Mouse (Mus musculus) telencephalon, adult 2 months (tissue): Measurements from ENCODE around the gene Tmem69.
A peak's percentile ranks its signal among the peaks of the same experiment; 100 is the strongest.

Experiments
- DNase-seq: peaks from one replicate; pipeline ENCODE4 v3.0.0-alpha.2; 2011; ENCODE audit warnings: low read depth, low spot score

Tmem69 gene

DNA sequence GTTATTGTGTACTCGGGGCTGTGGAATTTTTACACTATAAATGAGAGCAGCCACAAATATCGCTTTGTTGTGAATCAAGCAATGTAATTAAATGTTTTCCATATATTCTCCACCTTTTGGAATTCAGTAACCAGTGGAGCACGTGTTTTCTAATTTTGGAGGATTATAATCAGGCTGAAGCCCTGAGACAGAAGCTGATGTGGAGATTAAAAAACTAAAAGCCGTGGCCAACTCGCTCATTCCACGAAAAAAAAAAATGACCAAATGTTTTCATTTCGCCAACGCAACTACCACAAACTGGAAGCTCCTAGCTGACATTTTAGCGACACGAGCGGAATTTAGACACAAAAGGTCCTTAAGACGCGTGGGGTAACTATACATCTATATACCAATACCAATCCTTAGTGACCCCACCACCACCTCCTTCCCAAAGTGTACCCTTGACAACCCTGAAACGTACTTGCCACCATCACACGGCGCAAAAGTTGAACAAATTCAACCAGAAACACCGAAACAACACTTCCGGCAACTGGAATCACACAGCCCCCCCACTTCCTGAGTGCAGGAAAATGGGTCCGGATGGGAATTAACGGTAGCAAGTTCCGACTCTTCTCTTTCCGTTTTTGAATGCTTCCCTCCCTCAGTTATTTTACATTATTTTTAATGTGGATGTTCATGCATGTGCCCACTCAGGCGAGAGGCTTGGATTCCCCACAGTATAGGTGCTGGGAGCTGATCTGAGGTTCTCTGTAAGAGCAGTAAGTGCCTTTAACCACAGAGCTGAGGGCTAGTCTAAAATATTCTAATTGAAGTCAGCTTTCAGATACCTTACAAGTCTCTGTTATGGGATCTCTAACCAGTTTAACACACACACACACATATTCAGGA lies at the start of gene Tmem69:
TSS of gene Tmem69 (minus strand) at position 524 of the 888 bp plus-strand sequence.
- DNase-seq = peak; percentile 84

DNA sequence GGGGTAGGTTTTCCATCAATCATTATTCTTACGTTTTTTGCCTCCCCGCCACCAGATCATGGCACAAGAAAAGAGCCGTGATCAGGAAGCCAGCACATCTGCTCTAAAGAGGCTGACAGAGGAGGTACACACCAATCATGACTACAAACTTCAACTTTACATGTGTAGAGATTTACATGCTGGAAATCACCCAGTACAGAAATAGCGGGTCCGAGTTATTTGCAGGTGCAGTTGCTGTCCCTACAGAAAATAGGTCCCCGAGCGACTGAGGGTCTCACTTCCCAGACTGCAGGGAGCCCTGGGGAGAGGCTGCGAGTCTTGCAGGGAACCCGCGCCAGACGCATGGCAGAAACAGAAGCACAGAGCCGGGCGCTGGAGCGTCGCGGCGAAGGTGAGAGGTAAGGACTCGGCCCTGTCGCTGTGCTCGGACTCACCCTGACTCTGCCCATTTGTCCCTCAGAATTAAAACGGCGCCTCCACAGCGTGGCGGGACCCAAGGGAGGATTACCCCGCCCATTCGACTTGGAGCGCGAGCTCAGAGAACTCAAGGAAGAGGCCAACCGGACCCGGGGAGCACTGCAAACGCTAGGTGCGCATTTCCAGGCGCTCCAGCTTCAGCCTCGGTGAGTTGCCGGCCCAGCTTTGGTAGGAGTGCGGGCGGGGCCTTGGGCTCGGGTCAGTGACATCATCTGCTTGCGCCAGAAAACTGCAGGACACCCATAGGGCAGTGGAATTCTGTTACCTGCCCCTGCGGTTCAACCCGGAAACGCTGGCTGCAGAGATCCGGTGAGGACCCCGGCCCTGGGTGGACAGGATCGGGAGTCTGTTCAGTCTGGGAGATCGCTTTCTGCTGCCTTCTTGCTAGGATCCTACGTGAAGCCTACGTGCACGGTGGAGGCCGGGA lies 41.5 kb upstream of the Tmem69 start:
- DNase-seq = peak; percentile 93

DNA sequence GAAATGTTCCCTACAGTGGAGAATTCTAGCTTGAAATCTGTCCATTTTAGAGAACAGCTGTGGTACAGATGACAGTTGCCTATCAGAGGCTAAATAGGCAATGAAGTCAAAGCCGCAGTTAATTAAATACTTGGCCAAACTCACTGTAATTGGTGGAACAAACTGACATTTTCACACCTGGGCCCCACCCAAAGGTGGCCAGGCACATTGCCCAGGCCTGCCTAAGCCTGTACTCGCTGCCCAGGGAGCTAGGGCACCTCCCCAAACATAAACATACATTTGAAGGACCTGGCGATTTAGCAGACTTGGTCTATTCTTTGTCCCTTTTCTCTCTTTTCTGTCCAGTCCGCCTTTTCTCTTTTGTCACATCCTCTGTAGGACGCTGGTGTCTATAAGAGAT lies 40.6 kb upstream of the Tmem69 start, which contains the start of gene Ccdc17:
TSS of gene Ccdc17 (plus strand) at position 276 of the 400 bp plus-strand sequence.
- no peak for DNase-seq

DNA sequence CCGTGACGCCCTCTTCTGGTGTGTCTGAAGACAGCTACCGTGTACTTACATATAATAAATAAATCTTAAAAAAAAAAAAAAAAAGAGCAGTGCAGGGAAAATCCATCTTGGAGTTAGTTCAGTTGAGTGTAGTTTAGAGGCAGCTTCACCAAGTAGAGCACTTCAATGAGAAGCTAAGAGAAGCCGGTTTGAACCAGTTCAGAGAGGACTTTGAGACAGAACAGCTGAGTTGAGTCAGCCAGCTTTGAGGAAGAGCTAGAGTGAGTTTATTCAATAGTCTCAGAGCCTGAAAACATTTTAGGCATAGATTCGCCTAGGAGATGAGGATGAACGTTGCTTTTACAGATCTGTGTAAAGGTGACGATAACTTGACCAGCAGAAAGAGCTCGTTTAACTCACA lies 40.1 kb upstream of the Tmem69 start:
- no peak for DNase-seq

DNA sequence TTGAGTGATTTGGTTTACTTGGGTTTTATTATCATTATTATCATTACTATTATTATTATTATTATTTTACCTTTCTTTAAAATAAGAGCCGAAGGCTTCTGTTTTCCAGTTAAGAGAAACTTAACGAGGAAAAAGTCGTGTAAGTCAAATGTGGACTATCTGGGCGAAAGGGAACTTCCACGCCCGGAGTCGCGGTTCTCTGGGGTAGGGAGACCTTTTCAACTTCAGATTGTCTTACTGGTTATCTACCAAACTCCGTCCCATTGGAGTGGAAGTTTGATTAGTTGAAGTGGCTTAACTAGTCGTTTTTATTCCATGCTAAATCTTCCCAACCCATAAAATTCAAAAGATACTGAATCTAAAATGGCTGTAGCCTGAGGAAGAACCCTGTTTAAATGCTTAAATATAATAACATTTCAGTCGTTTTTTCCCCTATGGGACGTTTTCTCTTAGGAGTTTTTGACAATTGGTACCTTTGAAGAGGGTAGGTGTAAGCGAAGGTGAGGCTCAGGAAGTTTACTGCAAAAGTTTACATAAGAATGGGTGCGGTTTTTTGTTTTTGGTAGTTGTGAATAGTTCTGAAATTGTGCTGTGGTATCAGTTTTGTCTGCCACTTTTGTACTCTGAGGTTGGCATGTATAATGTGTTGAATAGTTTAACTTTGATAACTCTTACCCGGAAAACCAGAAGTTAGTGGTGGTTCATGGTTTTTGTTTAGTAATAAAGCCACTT lies 2.6 kb upstream of the Tmem69 start:
- DNase-seq = no peak

DNA sequence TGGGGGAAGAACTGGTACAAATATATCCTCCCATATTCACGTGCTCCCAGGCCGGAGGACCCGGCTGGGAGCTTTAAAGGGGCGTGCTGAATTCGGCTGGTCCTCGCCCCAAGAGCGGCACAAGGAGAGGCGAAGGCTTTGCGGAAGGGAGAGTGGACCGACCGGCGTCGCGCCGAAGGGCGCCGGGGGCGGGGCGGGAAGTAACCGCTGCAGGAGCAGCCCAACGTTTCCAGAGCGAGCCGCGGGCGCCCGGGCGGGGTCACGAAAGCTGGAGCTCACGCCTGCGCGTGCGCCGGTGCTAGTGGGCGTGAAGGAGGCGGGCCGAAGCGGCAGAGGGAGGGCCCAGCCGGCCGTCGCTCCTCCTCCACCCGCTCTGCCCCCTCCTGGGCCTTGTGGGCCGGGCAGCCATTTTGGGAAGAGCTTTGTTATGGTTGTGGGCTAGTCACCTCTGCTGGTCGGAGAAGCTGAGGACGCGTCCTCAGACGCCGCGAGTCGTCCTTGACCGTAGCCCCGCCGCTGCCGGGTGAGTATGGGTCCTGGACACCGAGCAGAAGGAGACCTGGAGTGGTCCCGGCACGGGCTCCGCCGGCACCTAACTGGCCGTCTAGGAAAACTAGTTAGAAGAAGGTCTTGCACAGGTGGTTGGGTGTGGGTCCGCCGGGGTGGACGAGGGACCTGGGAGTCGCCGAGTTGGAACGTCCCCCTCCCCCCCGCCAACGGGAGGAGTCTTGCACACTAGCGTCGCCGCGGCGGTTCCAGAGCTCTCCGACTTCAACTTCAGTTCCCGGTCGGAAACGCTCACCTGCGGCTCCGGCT lies 1.8 kb upstream of the Tmem69 start, which contains the start of gene Gpbp1l1:
TSS of gene Gpbp1l1 (plus strand) at position 353 of the 816 bp plus-strand sequence.
- DNase-seq = peak; percentile 92

DNA sequence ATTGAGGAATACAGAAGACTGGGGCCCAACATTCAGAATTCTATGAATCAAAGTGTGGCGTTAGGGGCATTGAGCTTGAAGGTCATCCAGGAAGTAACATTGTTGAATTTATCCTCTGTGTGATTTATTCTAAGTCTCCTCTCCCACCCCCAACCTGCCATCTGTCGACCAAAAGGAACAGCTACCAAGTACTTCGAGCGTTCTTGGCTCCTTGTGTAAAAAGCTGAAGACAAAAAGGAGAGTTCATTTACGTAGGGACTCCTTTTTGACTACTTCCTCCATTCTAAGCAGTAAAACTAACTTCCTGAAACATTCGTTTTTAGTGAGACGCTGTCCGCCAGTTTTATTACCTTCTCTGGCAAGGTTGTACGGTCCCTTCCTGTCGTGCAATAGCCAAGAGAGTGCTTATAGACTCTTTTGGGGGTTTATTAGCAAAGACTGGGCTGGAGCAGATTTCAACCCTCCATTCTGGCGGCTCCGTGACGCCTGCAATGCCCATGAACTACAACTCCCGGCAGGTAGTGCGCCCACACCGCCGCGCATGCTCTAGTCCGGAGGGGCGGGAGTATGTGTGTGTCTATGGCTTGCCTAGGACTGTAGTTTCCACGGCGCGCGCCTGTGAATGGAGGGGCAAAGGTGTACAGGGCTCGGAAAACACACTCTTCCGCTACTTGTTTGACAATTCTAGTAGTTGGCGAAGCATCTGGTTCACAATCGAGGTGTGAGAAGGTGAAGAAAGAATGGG lies 997 bp upstream of the Tmem69 start:
- peak; percentile 93 for DNase-seq

DNA sequence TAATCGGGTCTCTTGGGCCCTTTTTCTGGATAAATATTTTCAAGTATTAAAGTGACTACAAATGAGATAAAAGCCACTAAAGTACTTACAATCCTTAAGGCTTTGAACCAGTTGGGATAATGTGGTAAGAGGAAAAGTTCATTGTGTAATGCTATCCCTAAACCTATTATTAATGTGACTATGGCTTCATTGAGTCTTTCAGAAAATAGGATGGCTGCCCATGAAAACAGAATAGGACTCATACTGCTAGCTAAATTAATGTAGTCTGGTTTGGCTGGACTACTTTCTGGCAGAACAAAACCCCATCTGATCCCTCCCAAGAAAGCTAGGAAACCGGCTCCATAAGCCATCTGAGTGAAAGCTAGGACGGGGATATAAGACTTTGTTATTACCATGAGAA lies 2.7 kb downstream of the Tmem69 start:
- DNase-seq = no peak

DNA sequence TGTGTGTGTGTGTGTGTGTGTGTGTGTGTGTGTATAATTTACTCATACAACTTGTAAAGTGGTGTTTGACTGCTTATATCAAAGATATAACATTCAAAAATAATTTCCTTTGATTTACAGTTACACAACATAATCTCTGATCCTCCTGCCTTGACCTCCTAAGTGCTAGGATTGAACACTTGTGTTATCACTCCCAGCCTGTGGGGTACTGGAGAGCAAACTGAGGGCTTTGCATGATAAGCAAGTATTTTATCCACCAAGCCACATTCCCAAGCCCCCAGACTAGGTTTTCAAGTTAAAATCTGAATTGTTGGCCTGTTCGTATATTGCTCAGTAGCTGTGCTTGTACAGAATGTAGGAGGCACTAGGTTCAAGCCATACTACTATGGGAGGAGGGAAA lies 5.3 kb downstream of the Tmem69 start:
- no peak for DNase-seq

DNA sequence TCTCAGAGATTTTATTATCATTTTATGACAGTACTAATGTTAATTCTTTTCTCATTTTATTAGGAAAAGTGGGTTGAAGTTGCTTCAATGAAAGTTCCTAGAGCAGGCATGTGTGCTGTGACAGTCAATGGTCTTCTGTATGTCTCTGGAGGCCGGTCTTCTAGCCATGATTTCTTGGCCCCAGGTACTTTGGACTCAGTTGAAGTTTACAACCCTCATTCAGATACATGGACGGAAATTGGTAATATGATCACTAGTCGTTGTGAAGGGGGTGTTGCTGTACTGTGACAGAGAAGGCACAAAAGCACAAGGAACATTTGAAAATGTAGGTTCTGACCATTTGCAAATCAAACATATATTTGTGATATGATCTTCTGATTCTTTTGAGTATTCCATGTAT lies 18.0 kb downstream of the Tmem69 start:
- no peak for DNase-seq

DNA sequence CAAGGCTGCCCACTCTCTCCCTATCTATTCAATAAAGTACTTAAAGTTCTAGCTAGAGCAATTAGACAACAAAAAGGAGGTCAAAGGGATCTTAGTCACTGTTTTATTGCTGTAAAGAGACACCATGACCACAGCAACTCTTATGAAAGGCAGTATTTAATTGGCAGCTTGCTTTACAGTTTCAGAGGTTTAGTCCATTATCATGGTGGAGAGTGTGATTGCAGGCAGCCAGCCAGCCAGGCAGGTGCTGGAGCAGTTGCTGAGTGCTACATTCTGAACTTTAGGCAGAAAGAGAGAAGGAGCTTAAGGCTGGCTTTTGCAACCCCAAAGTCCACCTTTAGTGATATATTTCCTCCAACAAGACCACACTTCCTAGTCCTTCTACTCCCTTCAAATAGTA lies 19.4 kb downstream of the Tmem69 start:
- no peak for DNase-seq

DNA sequence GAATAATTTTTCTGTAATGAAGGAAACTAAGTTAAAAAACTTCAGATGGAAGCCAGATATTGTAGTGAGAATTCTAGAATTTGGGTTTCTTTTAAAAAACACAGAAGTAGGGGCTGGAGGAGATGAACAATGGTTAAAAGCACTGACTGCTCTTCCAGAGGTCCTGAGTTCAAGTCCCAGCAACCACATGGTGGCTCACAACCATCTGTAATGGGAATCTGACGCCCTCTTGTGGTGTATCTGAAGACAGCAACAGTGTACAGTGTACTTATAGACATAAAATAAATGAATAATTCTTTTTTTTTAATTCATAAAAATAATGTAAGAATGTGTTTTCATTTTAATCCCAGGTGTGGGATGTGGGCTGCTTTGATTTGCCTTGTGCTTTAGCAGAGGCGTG lies 24.6 kb downstream of the Tmem69 start:
- no peak for DNase-seq

DNA sequence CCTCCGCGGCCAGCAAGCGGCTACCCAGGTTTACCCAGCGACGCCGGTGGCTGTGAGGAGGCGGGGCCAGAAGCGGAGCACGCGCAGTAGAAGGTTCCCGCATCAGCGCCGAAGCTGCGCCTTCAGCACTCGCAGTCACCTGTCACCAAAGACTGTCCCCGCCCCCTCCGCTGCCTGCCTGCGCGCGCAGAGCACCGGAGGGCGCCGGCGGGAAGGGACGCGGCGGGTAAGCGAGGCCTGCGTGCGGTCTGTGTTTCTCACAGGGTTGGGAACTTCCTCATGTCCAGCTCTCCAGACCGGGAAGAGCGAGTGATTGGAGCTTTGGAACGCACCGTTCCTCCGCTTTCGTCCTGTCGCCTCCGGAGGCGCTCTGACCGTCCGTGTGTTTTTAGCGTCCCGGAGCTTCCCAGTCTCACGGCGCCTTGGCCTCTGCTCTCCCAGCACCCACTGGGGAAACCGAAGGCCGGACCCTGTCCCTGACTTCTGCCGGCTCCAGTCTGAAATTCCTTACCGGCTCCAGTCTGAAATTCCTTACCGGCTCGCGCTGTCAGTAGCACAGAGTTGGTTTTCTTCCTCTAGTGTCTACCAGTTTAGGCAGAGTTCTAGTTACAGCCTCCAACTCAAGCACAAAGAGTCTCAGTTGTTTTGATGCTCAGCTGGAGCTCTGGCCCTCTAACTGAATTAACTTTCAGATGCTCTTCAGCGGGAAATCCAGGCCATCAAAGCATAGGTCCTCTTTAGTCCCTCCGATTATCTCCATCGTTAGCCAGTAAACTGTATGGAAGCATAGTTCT lies 48.1 kb downstream of the Tmem69 start, which contains the start of gene Ipp:
TSS of gene Ipp (plus strand) at position 125 of the 794 bp plus-strand sequence.
- peak; percentile 88 for DNase-seq

DNA sequence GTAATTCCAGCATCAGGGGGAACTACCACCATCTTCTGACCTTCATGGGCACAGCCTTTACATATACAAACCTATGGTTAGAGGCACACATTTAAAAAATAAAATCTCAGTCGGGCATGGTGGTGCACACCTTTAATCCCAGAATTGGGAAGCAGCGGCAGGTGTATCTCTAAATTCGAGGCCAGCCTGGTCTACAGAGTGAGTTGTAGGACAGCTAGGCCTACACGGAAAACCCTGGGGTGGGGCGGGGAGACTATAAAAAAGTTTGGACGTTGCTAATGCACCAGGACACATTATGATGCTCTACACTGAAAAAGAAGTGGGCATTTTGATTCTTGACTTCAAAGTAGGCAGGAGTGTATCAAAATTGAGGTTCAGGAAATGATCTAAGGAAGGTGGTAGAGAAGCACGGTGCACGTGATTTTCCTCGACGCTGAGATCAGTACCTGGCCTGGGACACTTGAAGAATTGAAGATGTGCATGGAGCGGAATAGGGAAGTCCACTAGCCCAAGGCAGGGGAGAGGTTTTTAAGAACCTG lies 48.8 kb downstream of the Tmem69 start:
- no peak for DNase-seq
